Mouse (Mus musculus): ENCODE measurements around the gene Nupl1. TPM values are rescaled to one million over a fixed set of nuclear protein-coding genes. Genes with fewer than 3 reads are reported as not detected.

Nupl1 gene
- total and polyA plus RNA-seq, 3 experiments: not detected

- Histone ChIP-seq H3K27ac (ENCODE audit: insufficient read depth, low read depth) (no peak overlapping the region), H3K36me3 (replicated peaks in 1 of 2; ENCODE audit: control insufficient read depth in 1 of 2, insufficient read depth in 1 of 2, low read length in 1 of 2) (no peaks in the 10 kb centered on the region), H3K4me2 (ENCODE audit: insufficient read depth, low read depth, poor library complexity, severe bottlenecking) (no peak overlapping the region), H3K27me3 (replicated peaks) (no peaks in the 10 kb centered on the region), H3K79me2 (replicated peaks; ENCODE audit: control insufficient read depth, extremely low read depth, insufficient read depth, poor library complexity, severe bottlenecking) (no peaks in the 10 kb centered on the region), H3K4me3 (replicated peaks in 1 of 3; ENCODE audit: low read depth in 2 of 3, low read length in 2 of 3, poor library complexity in 1 of 3) (no peak overlapping the region), H3K9me3 (replicated peaks; ENCODE audit: low read length) (no peaks in the 10 kb centered on the region), H3K9ac (ENCODE audit: insufficient read depth, low read depth) (no peak overlapping the region), H3K4me1 (ENCODE audit: control insufficient read depth in 1 of 2, insufficient read depth in 2 of 2) (no peaks in the 10 kb centered on the region)
- dilution Hi-C loops (cut with MboI; ENCODE audit: extremely low pct_ligation_motif_present, extremely low pct_unique_long_range_greater_than_20kb, low sequenced_read_pairs) (no loop called here), in situ Hi-C loops (cut with MboI; ENCODE audit: low pct_ligation_motif_present, low pct_unique_long_range_greater_than_20kb, low sequenced_read_pairs) (no loop called here)
- no peak for DNase-seq (ENCODE audit: extremely low read depth)
- no peak for TF ChIP-seq HCFC1 (IDR thresholded peaks at IDR 0.05; ENCODE audit: low read depth, low read length)
- TF ChIP-seq RCOR1 (conservative IDR thresholded peaks at IDR 0.05; ENCODE audit: low read depth, low read length): no peak
- no peak for TF ChIP-seq TCF12 (IDR thresholded peaks at IDR 0.05; ENCODE audit: low read depth, low read length)
- TF ChIP-seq USF2 (conservative IDR thresholded peaks at IDR 0.05; ENCODE audit: low read depth, low read length): no peak
- no peak for TF ChIP-seq GABPA (IDR thresholded peaks at IDR 0.05; ENCODE audit: insufficient replicate concordance, low read depth, low read length)
- no peak for TF ChIP-seq ZKSCAN1 (IDR thresholded peaks at IDR 0.05; ENCODE audit: borderline replicate concordance, low read depth, low read length)
- no peak for TF ChIP-seq UBTF (IDR thresholded peaks at IDR 0.05; ENCODE audit: low read depth, low read length)
- no peak for TF ChIP-seq ZMIZ1 (IDR thresholded peaks at IDR 0.05; ENCODE audit: low read depth, low read length)
- no peak for TF ChIP-seq USF1 (IDR thresholded peaks at IDR 0.05; ENCODE audit: low read depth, low read length)
- TF ChIP-seq ETS1 (conservative IDR thresholded peaks at IDR 0.05; ENCODE audit: low read depth, low read length): no peak
- no peak for TF ChIP-seq ELF1 (IDR thresholded peaks at IDR 0.05; ENCODE audit: low read depth, low read length)
- TF ChIP-seq MXI1 (IDR thresholded peaks at IDR 0.05; ENCODE audit: low read depth, low read length): no peak
- no peak for TF ChIP-seq RAD21 (IDR thresholded peaks at IDR 0.05; ENCODE audit: low read depth, low read length)
- no peak for TF ChIP-seq POLR2A (IDR thresholded peaks at IDR 0.05; ENCODE audit: low read depth, low read length)
These were observed 108.0 kb downstream of the Nupl1 start for GRCm38 (mm10) chr14:60143234-60143633.

- dilution Hi-C loops (cut with MboI; ENCODE audit: extremely low pct_ligation_motif_present, extremely low pct_unique_long_range_greater_than_20kb, low sequenced_read_pairs): no loop called here
- no peaks in the 10 kb centered on the region for H3K4me1 ChIP-seq (ENCODE audit: control insufficient read depth in 1 of 2, insufficient read depth in 2 of 2)
- no peaks in the 10 kb centered on the region for H3K27me3 ChIP-seq (replicated peaks)
- no peaks in the 10 kb centered on the region for H3K79me2 ChIP-seq (replicated peaks; ENCODE audit: control insufficient read depth, extremely low read depth, insufficient read depth, poor library complexity, severe bottlenecking)
- no peak overlapping the region for H3K4me2 ChIP-seq (ENCODE audit: insufficient read depth, low read depth, poor library complexity, severe bottlenecking)
- peak; percentile 27 for DNase-seq (ENCODE audit: extremely low read depth)
- H3K36me3 ChIP-seq (replicated peaks in 1 of 2; ENCODE audit: control insufficient read depth in 1 of 2, insufficient read depth in 1 of 2, low read length in 1 of 2): no peaks in the 10 kb centered on the region
- no peak overlapping the region for H3K27ac ChIP-seq (ENCODE audit: insufficient read depth, low read depth)
- no peak overlapping the region for H3K4me3 ChIP-seq (replicated peaks in 1 of 3; ENCODE audit: low read depth in 2 of 3, low read length in 2 of 3, poor library complexity in 1 of 3)
- H3K9ac ChIP-seq (ENCODE audit: insufficient read depth, low read depth): no peak overlapping the region
- no peak for TF ChIP-seq SIN3A (IDR thresholded peaks at IDR 0.05; ENCODE audit: low read length)
- no peak for TF ChIP-seq PAX5 (IDR thresholded peaks at IDR 0.05; ENCODE audit: low read length)
- TF ChIP-seq IRF4 (IDR thresholded peaks at IDR 0.05; ENCODE audit: low read depth, low read length): no peak
- TF ChIP-seq MAZ (IDR thresholded peaks at IDR 0.05; ENCODE audit: low read depth, low read length): no peak
- no peak for TF ChIP-seq ETS1 (conservative IDR thresholded peaks at IDR 0.05; ENCODE audit: low read depth, low read length)
- no peak for TF ChIP-seq ZKSCAN1 (IDR thresholded peaks at IDR 0.05; ENCODE audit: borderline replicate concordance, low read depth, low read length)
- TF ChIP-seq EP300 (IDR thresholded peaks at IDR 0.05; ENCODE audit: low read length): no peak
- TF ChIP-seq BHLHE40 (IDR thresholded peaks at IDR 0.05; ENCODE audit: low read depth, low read length): no peak
- TF ChIP-seq SMC3 (IDR thresholded peaks at IDR 0.05; ENCODE audit: low read depth, low read length): peak; percentile 40
- peak; percentile 43 for TF ChIP-seq RAD21 (IDR thresholded peaks at IDR 0.05; ENCODE audit: low read depth, low read length)
- TF ChIP-seq CTCF (conservative IDR thresholded peaks at IDR 0.05 in 1 of 2, IDR thresholded peaks at IDR 0.05 in 1 of 2; ENCODE audit: low read depth in 2 of 2, low read length in 2 of 2): peak in 1 of 2 experiments; percentile 50; a peak in 2 of 4 replicates
- TF ChIP-seq KAT2A (IDR thresholded peaks at IDR 0.05; ENCODE audit: insufficient replicate concordance, low read length): no peak
- TF ChIP-seq CHD2 (IDR thresholded peaks at IDR 0.05; ENCODE audit: low read length): no peak
- TF ChIP-seq ZMIZ1 (IDR thresholded peaks at IDR 0.05; ENCODE audit: low read depth, low read length): no peak
- TF ChIP-seq USF1 (IDR thresholded peaks at IDR 0.05; ENCODE audit: low read depth, low read length): no peak
- no peak for TF ChIP-seq JUND (conservative IDR thresholded peaks at IDR 0.05; ENCODE audit: low read depth, low read length)
- TF ChIP-seq MAX (IDR thresholded peaks at IDR 0.05; ENCODE audit: low read length): no peak
- TF ChIP-seq ZC3H11A (IDR thresholded peaks at IDR 0.05; ENCODE audit: low read depth, low read length): no peak
- TF ChIP-seq MAFK (IDR thresholded peaks at IDR 0.05; ENCODE audit: insufficient replicate concordance, low read length): no peak
- no peaks in the 10 kb centered on the region for H3K9me3 ChIP-seq (replicated peaks; ENCODE audit: low read length)
- in situ Hi-C loops (cut with MboI; ENCODE audit: low pct_ligation_motif_present, low pct_unique_long_range_greater_than_20kb, low sequenced_read_pairs): no loop called here
These were observed 112.9 kb downstream of the Nupl1 start for GRCm38 (mm10) chr14:60138339-60138738.
